Mouse (Mus musculus) cerebral cortex, adult 2 months (tissue): Measurements from ENCODE around the gene 1700049E17Rik2.

Source experiments
- WGBS: fragments of 180-500 bp; shearing (Covaris S2); methylation state at CpG from one replicate; pipeline ENCODE4 v1.1.7; 2018; 5-methylcytosine and 5-hydroxymethylcytosine counted together

The 1700049E17Rik2 gene

DNA sequence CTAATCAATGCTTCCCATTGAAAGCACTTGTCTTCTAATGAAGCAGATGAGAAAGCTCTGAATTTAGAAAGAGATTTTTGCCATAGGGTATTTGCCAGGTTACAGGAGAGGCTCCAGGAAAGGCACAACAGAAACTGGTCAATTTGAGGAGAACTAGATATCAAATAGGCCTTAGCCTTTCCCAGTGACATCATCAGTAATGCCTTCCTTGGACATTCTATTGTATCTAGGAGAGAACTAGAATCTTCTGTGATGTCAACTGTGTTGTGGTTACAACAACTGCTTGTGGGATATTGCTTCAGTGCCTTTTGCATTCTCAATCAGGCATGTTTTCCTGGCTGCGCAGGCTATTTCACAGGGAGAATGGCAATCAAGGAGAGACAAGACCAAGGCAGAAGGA lies at the start of gene 1700049E17Rik2:
1700049E17Rik2 (plus strand) TSS at position 301 of the 400 bp plus-strand sequence.
- no CpG with 5 or more reads among the region's 1 CpGs for WGBS

DNA sequence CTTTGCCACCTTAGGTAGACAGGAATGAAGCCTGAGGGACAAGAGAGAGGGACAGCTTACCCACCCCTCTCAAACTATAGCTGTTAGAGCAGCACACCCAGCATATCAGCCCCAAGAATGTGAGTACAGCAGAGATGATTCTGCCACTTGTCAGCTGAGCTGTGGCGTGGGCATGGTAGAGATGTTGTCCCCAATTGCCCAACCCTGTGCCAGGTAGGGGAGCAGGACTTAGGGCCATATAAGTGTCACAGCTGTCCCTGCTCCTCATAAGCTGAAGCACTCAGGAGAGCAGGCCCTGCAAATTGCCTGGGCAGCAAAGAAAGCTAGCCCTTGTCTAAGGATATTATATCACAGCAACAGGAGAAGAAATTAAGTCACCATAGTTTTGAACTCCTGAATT lies 48.3 kb upstream of the 1700049E17Rik2 start:
- 79% methylated on average over 1 of the region's 1 CpGs for WGBS

DNA sequence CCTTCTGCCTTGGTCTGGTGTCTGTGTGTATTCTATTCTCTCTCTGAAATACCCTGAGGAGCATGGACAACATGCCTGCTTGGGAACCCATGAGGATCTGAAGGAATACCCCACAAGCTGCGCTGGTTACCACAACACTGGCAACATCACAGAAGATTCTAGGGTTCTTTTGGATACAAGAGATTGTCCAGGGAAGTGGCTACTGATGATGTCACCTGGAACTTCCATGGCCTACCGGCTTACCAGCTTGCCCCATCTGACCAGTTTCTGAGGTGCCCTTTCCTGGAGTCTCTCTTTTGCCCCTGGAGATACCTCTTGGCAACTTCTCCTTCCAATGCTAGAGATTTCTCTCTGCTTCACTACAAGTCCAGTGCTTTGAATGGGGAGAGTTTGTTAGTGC lies 17.5 kb upstream of the 1700049E17Rik2 start, which contains the start of gene Gm7970:
Gm7970 (minus strand) TSS at position 101 of the 400 bp plus-strand sequence.
- whole genome bisulfite sequencing, result no CpG with 5 or more reads among the region's 2 CpGs

DNA sequence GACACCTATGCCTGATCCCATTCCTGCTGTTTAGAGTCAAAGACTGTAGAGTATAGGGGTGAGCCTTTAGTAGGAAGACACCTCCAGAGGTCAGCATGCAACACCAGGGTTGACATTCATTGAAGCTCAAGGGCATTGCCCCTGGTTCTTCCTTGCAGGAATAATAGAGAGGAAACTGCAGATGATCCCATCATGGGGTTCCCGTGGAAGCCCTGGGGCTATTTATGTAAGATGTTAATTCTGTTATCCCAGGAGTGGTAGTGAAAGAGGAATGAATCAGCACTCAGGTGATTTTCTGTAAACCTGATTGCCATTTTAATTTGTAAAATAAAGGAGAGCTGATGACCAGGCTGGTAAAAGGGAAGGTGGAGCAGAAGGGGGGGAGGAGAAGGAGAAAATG lies 13.3 kb downstream of the 1700049E17Rik2 start:
- WGBS, result 76% methylated on average over 1 of the region's 1 CpGs

DNA sequence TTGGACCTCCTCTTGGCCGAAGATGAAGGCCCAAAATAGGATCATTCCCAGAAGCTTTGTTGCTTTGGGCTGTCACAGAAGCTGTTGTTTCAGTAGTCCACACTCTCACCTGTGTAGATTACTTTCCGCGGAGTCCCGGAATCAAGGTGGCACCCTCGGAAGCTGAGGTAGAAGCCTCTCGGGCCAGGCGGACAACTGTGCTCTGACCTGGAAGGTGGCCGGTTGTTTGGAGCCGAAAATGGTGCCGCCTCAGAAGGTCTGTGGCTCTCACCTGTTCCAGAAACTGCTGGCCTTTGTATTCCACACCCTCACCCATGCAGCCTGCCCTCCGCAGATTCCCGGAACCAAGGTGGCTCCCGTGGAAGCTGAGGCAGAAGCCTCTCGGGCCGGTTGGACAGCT lies 27.9 kb downstream of the 1700049E17Rik2 start:
- 95% methylated on average over 15 of the region's 15 CpGs for WGBS

DNA sequence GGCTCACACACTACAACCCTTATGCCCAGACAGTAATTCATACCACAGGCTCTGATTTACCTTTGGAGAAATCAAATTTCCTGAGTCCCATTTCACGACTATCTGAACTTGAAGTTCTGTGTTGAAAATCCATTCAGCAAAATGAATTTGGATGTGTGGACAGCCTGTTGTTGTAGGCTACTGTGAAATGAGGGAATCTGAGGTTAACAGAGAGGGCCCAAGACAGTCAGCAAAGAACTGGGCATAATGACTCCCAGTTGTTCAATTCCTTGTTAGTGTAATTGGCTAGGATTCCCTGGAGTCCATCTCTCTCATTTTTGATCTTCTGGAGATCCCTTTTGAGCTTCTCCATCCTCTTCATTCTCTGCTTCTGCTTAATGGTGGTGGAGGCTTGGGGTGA lies 37.7 kb downstream of the 1700049E17Rik2 start:
- WGBS, result 83% methylated on average over 1 of the region's 1 CpGs

DNA sequence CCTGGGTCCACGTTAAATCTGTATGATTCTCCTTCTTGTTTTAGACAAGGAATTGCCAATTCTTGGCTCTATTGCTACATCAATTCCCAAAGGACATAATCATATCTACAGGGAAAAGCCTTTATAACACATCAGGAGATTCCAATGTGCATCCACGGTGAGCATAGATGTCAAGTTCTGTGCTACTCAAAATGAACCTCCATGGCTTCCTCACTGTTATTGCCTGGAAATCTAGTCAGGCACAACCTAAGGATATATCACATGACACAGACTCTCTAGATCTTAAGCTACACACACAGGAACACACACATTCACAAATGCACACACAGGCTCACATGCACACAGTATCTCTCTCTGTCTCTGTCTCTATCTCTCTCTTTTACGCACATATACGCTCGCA lies 49.5 kb downstream of the 1700049E17Rik2 start:
- 86% methylated on average over 5 of the region's 5 CpGs for WGBS

DNA sequence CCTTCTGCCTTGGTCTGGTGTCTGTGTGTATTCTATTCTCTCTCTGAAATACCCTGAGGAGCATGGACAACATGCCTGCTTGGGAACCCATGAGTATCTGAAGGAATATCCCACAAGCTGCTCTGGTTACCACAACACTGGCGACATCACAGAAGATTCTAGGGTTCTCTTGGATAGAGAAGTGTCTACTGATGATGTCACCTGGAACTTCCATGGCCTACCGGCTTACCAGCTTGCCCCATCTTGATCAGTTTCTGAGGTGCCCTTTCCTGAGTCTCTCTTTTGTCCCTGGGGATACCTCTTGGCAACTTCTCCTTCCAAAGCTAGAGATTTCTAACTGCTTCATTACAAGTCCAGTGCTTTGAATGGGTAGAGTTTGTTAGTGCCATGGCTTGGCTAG lies 51.5 kb downstream of the 1700049E17Rik2 start, which contains the start of gene Gm3072:
Gm3072 (minus strand) TSS at position 101 of the 400 bp plus-strand sequence.
- WGBS, result 74% methylated on average over 1 of the region's 2 CpGs

DNA sequence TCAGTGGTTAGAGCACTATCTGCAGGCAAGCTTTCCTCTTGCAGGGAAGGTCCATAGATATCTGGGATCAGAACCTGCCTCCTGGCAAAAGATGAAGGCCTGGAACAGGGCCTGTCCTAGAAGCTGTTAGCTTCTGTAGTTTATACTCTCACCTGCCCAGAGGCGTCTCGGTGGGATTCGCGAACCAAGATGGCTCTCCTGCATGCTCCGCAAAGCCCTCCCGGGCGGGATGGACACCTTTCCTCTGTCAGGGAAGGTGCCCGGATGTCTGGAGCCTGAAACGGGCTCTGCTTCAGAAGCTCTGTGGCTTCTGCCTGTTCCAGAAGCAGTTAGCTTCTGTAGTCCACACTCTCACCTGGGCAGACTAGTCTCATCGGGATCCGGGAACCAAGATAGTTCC lies 57.1 kb downstream of the 1700049E17Rik2 start:
- 94% methylated on average over 9 of the region's 11 CpGs for WGBS
